Mouse (Mus musculus): ENCODE measurements at regions not wholly inside any gene's neighbourhood (a gene's known extent, or its start where the extent isn't known, plus 50 kb on each side); places are given as distances from the start of the nearest gene placed in this dataset.
A peak's percentile ranks its signal among the peaks of the same experiment; 100 is the strongest.

DNA sequence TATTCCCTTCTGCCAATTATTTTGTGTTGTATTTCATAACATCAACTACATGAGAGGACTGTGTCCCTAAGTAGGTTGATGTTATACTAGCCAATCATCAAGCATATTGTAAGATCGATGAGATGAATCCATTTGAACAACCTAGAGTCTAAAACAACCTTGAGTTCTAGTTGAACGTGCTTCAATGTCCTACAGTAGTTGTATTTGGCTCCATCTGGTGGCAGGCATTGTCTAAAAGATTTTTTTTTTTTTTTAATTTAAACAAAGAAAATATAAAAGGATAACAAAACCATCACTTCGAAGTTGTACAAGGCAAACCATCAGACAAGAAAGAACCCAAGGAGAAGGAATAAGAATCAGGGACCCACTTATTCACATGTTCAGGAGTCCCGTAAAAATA, 114.4 kb downstream of the Pih1d3 start:
- H3K4me3 ChIP-seq, result no peak overlapping the region
- DNase-seq, result no peak
- no peak overlapping the region for H3K27ac ChIP-seq
- TF ChIP-seq CTCF (IDR thresholded peaks at IDR 0.05), result peak; percentile 20; the same call in 1 of the 2 replicates
- intact Hi-C loops (cut with DNase I), result no loop called here

DNA sequence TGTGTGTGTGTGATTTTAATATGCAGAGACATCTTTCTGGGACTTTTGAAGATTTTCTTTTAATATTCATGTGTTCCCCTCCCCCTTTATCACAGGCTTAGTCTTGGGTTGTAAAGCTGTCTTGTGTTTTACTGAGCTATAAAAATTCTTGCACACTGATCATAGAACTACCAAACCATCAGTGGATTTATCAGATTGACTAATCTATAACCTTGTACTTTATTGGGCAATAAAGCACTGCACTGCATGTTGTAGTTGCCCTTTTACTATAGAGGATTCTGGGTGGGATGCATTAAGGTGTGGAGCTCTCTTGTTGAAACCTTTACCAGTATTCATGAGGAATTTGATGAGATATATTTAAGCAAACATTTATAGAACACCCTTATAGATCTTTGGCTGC, 141.3 kb downstream of the Pih1d3 start:
- intact Hi-C loops (cut with DNase I), result no loop called here
- H3K27ac ChIP-seq, result no peak overlapping the region
- no peak overlapping the region for H3K4me3 ChIP-seq
- DNase-seq, result no peak
- TF ChIP-seq CTCF (IDR thresholded peaks at IDR 0.05), result no peak

DNA sequence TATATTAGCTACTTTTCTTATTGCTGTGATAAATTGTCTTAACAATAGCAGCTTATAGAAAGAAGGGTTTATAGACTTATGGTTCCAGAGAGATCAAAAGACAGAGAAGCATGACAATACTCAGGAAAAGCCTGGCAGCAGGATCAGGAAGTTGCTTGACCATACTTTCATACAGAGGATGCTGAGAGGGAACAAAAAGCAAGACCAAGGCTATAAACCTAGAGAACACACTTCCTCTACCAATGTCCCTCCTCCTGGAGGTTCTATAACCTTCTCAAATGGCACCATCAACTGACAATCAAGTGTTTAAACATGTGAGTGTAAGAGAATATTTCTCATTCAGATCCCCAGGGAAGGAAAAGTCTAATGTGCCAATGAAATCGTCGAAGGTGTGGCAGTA, 154.7 kb downstream of the Pih1d3 start:
- DNase-seq, result no peak
- TF ChIP-seq CTCF (IDR thresholded peaks at IDR 0.05), result no peak
- intact Hi-C loops (cut with DNase I), result no loop called here
- no peak overlapping the region for H3K4me3 ChIP-seq
- H3K27ac ChIP-seq, result no peak overlapping the region

DNA sequence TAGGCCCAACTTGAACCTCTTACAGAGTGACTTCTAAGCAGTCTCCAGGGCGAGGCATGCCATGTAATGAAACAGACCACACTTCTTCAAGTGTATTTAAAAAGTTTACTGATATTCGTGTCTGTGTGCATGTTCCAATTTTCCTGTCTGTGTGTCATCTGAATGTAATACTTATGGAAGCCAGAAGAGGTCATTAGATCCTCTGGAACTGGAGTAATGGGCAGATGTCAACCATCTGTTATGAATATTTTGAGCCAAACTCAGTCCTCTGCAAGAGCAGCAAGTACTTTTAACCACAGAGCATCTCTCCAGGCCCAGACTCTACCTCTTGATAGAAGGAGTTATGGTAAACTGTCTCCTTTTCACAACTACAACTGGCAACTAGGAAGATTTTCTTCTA, 156.4 kb downstream of the Pih1d3 start:
- no peak for DNase-seq
- H3K4me3 ChIP-seq, result no peak overlapping the region
- TF ChIP-seq CTCF (IDR thresholded peaks at IDR 0.05), result no peak
- intact Hi-C loops (cut with DNase I), result no loop called here
- no peak overlapping the region for H3K27ac ChIP-seq

DNA sequence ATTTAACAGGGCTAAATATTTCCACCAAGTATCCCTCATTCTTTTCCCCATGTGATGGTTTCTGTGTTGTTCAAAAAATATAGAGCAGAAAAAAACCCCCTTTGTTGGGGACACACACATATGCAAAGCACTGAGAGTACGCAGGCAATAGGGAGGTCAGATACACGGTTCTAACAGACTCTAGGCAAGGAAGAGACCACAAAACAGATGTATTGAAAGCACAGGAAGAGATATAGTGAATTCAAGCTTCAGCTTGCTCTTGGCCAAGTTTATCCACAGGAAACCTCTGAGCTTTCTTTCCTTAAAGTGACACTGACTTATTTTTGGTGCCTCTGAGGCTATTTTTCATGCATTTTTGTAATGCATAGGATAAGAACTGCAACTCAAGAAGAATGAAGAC, 157.7 kb downstream of the Pih1d3 start:
- no peak for DNase-seq
- no peak overlapping the region for H3K27ac ChIP-seq
- intact Hi-C loops (cut with DNase I), result no loop called here
- no peak overlapping the region for H3K4me3 ChIP-seq
- no peak for TF ChIP-seq CTCF (IDR thresholded peaks at IDR 0.05)

DNA sequence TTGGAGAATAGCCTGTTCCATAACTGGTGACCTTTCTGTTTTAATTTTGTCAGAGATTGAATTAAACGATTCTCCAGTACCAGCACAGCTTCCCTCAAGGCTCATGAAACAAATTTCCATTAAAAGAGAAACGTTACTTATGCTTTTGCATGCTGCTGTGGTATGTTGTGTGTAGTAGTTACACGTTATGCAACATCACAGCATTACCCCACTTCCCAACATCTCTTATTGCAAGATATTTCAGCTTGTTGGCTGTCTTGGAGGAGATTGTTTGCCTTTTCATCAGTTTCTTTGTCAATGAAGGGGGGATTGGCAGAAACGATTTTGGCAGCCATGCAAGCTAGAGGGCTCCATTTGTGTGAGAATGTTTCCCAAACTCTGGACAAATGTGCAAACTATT, 159.6 kb downstream of the Pih1d3 start:
- H3K27ac ChIP-seq, result no peak overlapping the region
- DNase-seq, result no peak
- TF ChIP-seq CTCF (IDR thresholded peaks at IDR 0.05), result no peak
- intact Hi-C loops (cut with DNase I), result no loop called here
- H3K4me3 ChIP-seq, result no peak overlapping the region

Data from gastrocnemius, adult 2 months (tissue).